Mouse (Mus musculus): ENCODE data around the gene Rb1. TPM values are rescaled to one million over a fixed set of nuclear protein-coding genes. Genes with fewer than 3 reads are reported as not detected.

Rb1 gene
- polyA plus RNA-seq, 1 experiment, result 51.3 TPM

- Histone ChIP-seq H3K4me1 (ENCODE audit: control insufficient read depth, insufficient read depth, low read length) (no peaks in the 10 kb centered on the region), H3K9ac (ENCODE audit: low read depth, poor library complexity, severe bottlenecking) (no peak overlapping the region), H3K27me3 (ENCODE audit: control insufficient read depth, insufficient read depth, low read length, poor library complexity, severe bottlenecking) (no peaks in the 10 kb centered on the region), H3K9me3 (replicated peaks; ENCODE audit: control insufficient read depth, insufficient read depth, low read length, poor library complexity, severe bottlenecking) (no peaks in the 10 kb centered on the region), H3K27ac (ENCODE audit: insufficient read depth, low read length) (no peak overlapping the region), H3K36me3 (ENCODE audit: control insufficient read depth, insufficient read depth, low read length, poor library complexity, severe bottlenecking) (no peaks in the 10 kb centered on the region), H3K4me3 (ENCODE audit: low read depth, low read length) (no peak overlapping the region)
- TF ChIP-seq CTCF (IDR thresholded peaks at IDR 0.05; ENCODE audit: low read depth, low read length) (peak; percentile 28), POLR2A (IDR thresholded peaks at IDR 0.05; ENCODE audit: insufficient read depth, low read length) (no peak)
These were observed 22.4 kb downstream of the Rb1 start for GRCm38 (mm10) chr14:73303193-73303592.

GRCm38 (mm10) chr14:73301856-73302255 lies 23.8 kb downstream of the Rb1 start:
- TF ChIP-seq CTCF (IDR thresholded peaks at IDR 0.05; ENCODE audit: low read depth, low read length) (no peak), POLR2A (IDR thresholded peaks at IDR 0.05; ENCODE audit: insufficient read depth, low read length) (no peak), EP300 (IDR thresholded peaks at IDR 0.05; ENCODE audit: insufficient read depth, low read depth, low read length) (no peak)
- no peaks in the 10 kb centered on the region for H3K27me3 ChIP-seq (ENCODE audit: control insufficient read depth, insufficient read depth, low read length, poor library complexity, severe bottlenecking)
- no peaks in the 10 kb centered on the region for H3K36me3 ChIP-seq (ENCODE audit: control insufficient read depth, insufficient read depth, low read length, poor library complexity, severe bottlenecking)
- H3K9ac ChIP-seq (ENCODE audit: low read depth, poor library complexity, severe bottlenecking), result no peak overlapping the region
- H3K4me3 ChIP-seq (ENCODE audit: low read depth, low read length), result no peak overlapping the region
- no peaks in the 10 kb centered on the region for H3K9me3 ChIP-seq (replicated peaks; ENCODE audit: control insufficient read depth, insufficient read depth, low read length, poor library complexity, severe bottlenecking)
- no peaks in the 10 kb centered on the region for H3K4me1 ChIP-seq (ENCODE audit: control insufficient read depth, insufficient read depth, low read length)
- H3K27ac ChIP-seq (ENCODE audit: insufficient read depth, low read length), result no peak overlapping the region

- Histone ChIP-seq H3K27ac (ENCODE audit: insufficient read depth, low read length) (no peak overlapping the region), H3K4me1 (ENCODE audit: control insufficient read depth, insufficient read depth, low read length) (no peaks in the 10 kb centered on the region), H3K9ac (ENCODE audit: low read depth, poor library complexity, severe bottlenecking) (no peak overlapping the region), H3K27me3 (ENCODE audit: control insufficient read depth, insufficient read depth, low read length, poor library complexity, severe bottlenecking) (no peaks in the 10 kb centered on the region), H3K4me3 (ENCODE audit: low read depth, low read length) (no peak overlapping the region), H3K36me3 (ENCODE audit: control insufficient read depth, insufficient read depth, low read length, poor library complexity, severe bottlenecking) (no peaks in the 10 kb centered on the region), H3K9me3 (replicated peaks; ENCODE audit: control insufficient read depth, insufficient read depth, low read length, poor library complexity, severe bottlenecking) (no peaks in the 10 kb centered on the region)
- no peak for TF ChIP-seq EP300 (IDR thresholded peaks at IDR 0.05; ENCODE audit: insufficient read depth, low read depth, low read length)
- TF ChIP-seq CTCF (IDR thresholded peaks at IDR 0.05; ENCODE audit: low read depth, low read length), result no peak
- no peak for TF ChIP-seq POLR2A (IDR thresholded peaks at IDR 0.05; ENCODE audit: insufficient read depth, low read length)
These were observed 30.1 kb downstream of the Rb1 start for GRCm38 (mm10) chr14:73295512-73295911.

GRCm38 (mm10) chr14:73293616-73294015 lies 32.0 kb downstream of the Rb1 start:
- no peaks in the 10 kb centered on the region for H3K9me3 ChIP-seq (replicated peaks; ENCODE audit: control insufficient read depth, insufficient read depth, low read length, poor library complexity, severe bottlenecking)
- H3K4me3 ChIP-seq (ENCODE audit: low read depth, low read length), result no peak overlapping the region
- H3K4me1 ChIP-seq (ENCODE audit: control insufficient read depth, insufficient read depth, low read length), result no peaks in the 10 kb centered on the region
- H3K27me3 ChIP-seq (ENCODE audit: control insufficient read depth, insufficient read depth, low read length, poor library complexity, severe bottlenecking), result no peaks in the 10 kb centered on the region
- no peak overlapping the region for H3K27ac ChIP-seq (ENCODE audit: insufficient read depth, low read length)
- H3K36me3 ChIP-seq (ENCODE audit: control insufficient read depth, insufficient read depth, low read length, poor library complexity, severe bottlenecking), result no peaks in the 10 kb centered on the region
- TF ChIP-seq CTCF (IDR thresholded peaks at IDR 0.05; ENCODE audit: low read depth, low read length), result no peak
- no peak for TF ChIP-seq EP300 (IDR thresholded peaks at IDR 0.05; ENCODE audit: insufficient read depth, low read depth, low read length)
- TF ChIP-seq POLR2A (IDR thresholded peaks at IDR 0.05; ENCODE audit: insufficient read depth, low read length), result no peak
- H3K9ac ChIP-seq (ENCODE audit: low read depth, poor library complexity, severe bottlenecking), result no peak overlapping the region

GRCm38 (mm10) chr14:73292434-73292833 lies 33.2 kb downstream of the Rb1 start:
- no peaks in the 10 kb centered on the region for H3K4me1 ChIP-seq (ENCODE audit: control insufficient read depth, insufficient read depth, low read length)
- H3K27me3 ChIP-seq (ENCODE audit: control insufficient read depth, insufficient read depth, low read length, poor library complexity, severe bottlenecking), result no peaks in the 10 kb centered on the region
- no peak overlapping the region for H3K9ac ChIP-seq (ENCODE audit: low read depth, poor library complexity, severe bottlenecking)
- H3K27ac ChIP-seq (ENCODE audit: insufficient read depth, low read length), result no peak overlapping the region
- no peak for TF ChIP-seq CTCF (IDR thresholded peaks at IDR 0.05; ENCODE audit: low read depth, low read length)
- no peak for TF ChIP-seq POLR2A (IDR thresholded peaks at IDR 0.05; ENCODE audit: insufficient read depth, low read length)
- TF ChIP-seq EP300 (IDR thresholded peaks at IDR 0.05; ENCODE audit: insufficient read depth, low read depth, low read length), result no peak
- H3K36me3 ChIP-seq (ENCODE audit: control insufficient read depth, insufficient read depth, low read length, poor library complexity, severe bottlenecking), result no peaks in the 10 kb centered on the region
- no peak overlapping the region for H3K4me3 ChIP-seq (ENCODE audit: low read depth, low read length)
- no peaks in the 10 kb centered on the region for H3K9me3 ChIP-seq (replicated peaks; ENCODE audit: control insufficient read depth, insufficient read depth, low read length, poor library complexity, severe bottlenecking)

- Histone ChIP-seq H3K9me3 (replicated peaks; ENCODE audit: control insufficient read depth, insufficient read depth, low read length, poor library complexity, severe bottlenecking) (no peaks in the 10 kb centered on the region), H3K27me3 (ENCODE audit: control insufficient read depth, insufficient read depth, low read length, poor library complexity, severe bottlenecking) (no peaks in the 10 kb centered on the region), H3K36me3 (ENCODE audit: control insufficient read depth, insufficient read depth, low read length, poor library complexity, severe bottlenecking) (no peaks in the 10 kb centered on the region), H3K4me3 (ENCODE audit: low read depth, low read length) (no peak overlapping the region), H3K9ac (ENCODE audit: low read depth, poor library complexity, severe bottlenecking) (no peak overlapping the region), H3K27ac (ENCODE audit: insufficient read depth, low read length) (no peak overlapping the region), H3K4me1 (ENCODE audit: control insufficient read depth, insufficient read depth, low read length) (no peaks in the 10 kb centered on the region)
- no peak for TF ChIP-seq EP300 (IDR thresholded peaks at IDR 0.05; ENCODE audit: insufficient read depth, low read depth, low read length)
- no peak for TF ChIP-seq CTCF (IDR thresholded peaks at IDR 0.05; ENCODE audit: low read depth, low read length)
- no peak for TF ChIP-seq POLR2A (IDR thresholded peaks at IDR 0.05; ENCODE audit: insufficient read depth, low read length)
These were observed 35.7 kb downstream of the Rb1 start for GRCm38 (mm10) chr14:73289915-73290314.
